Mouse (Mus musculus): ENCODE measurements around the gene Hspa1a. TPM values are rescaled to one million over a fixed set of nuclear protein-coding genes. Genes with fewer than 3 reads are reported as not detected.
"Not testable (repeated sequence)": the region's sequence is repeated elsewhere in the genome, so short reads cannot be mapped to it uniquely, and the experiment has no call there.

Gene Hspa1a
- polyA plus RNA-seq, 1 experiment from 2014 or later, result 2.9 TPM

DNA sequence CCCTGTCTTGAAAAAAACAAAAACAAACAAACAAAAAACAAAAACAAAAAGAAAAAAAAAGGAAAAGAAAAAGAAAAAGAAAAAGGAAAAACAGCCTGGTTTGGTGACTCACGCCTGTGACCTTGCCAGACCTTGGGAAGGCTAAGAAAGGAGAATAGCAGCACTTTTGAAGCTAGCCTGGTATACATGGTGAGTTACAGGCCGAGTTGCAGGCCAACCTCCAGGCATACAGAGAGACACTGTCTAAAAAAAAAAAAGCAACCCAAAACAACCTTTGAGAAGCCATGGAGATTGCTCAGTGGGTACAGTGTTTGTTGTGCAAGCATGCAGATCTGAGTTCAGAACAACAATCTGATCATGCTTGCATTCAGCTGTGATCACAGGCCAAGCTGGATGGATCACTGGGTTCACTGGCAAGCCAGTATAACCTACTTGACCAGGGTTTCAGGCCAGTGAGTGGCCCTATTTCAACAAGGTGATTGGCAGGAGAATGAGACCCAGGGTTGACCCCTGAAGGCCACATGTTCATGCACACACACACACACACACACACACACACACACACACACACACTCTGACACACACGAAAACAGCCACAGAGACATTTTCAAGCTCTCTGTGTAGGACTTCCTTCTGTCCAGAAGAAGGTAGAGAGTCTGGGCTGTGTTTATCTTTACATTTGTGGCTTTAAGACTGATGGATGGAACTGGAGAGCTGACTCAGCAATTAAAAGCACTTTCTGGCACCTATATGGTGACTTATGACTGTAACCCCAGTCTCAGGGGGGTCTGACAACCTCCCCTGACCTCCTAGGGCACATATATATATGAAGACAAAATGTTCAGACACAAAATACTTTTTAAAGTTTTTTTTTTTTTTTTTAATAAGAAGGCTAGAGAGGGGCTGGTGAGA lies 3.9 kb upstream of the Hspa1a start:
- H3K9ac ChIP-seq (ENCODE audit: low read length), result no peak overlapping the region
- no peak overlapping the region for H3K4me2 ChIP-seq (ENCODE audit: low read length)
- H3K27ac ChIP-seq (replicated peaks in 1 of 2; ENCODE audit: control insufficient read depth in 1 of 2, insufficient read depth in 1 of 2, low read depth in 2 of 2, low read length in 2 of 2), result no peak overlapping the region
- no peak overlapping the region for H3K4me3 ChIP-seq (ENCODE audit: control insufficient read depth in 1 of 2, insufficient read depth in 1 of 2, low read depth in 1 of 2, low read length in 2 of 2)
- no peaks in the 10 kb centered on the region for H3K27me3 ChIP-seq (ENCODE audit: control insufficient read depth, insufficient read depth, low read length)
- no peaks in the 10 kb centered on the region for H3K36me3 ChIP-seq (ENCODE audit: control insufficient read depth, insufficient read depth, low read length)
- peaks cover 5% of the 10 kb centered on the region in 2 experiments for H3K4me1 ChIP-seq (ENCODE audit: control insufficient read depth in 2 of 2, insufficient read depth in 2 of 2, low read length in 2 of 2)
- no peaks in the 10 kb centered on the region for H3K9me3 ChIP-seq (ENCODE audit: control insufficient read depth, low read length)
- no peak for ATAC-seq (ENCODE audit: insufficient number of reproducible peaks, insufficient read depth, low FRiP score, low read depth)
- 80% methylated on average over 3 of the region's 3 CpGs for WGBS

DNA sequence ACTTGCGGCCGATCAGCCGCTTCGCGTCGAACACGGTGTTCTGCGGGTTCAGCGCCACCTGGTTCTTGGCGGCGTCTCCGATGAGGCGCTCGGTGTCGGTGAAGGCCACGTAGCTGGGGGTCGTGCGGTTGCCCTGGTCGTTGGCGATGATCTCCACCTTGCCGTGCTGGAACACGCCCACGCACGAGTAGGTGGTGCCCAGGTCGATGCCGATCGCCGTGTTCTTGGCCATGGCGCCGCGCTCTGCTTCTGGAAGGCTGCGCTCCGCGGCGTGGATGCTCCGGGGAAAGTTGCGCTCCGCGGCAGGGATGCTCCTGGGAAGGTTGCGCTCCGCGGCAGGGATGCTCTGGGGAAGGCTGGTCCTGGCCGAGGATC lies 275 bp downstream of the Hspa1a start:
- not testable (repeated sequence) for H3K4me1 ChIP-seq (ENCODE audit: control insufficient read depth in 2 of 2, insufficient read depth in 2 of 2, low read length in 2 of 2); H3K36me3 ChIP-seq (ENCODE audit: control insufficient read depth, insufficient read depth, low read length); H3K9ac ChIP-seq (ENCODE audit: low read length); H3K9me3 ChIP-seq (ENCODE audit: control insufficient read depth, low read length); H3K27ac ChIP-seq (replicated peaks in 1 of 2; ENCODE audit: control insufficient read depth in 1 of 2, insufficient read depth in 1 of 2, low read depth in 2 of 2, low read length in 2 of 2)
- H3K4me2 ChIP-seq (ENCODE audit: low read length), result peak overlapping the region; percentile 76
- 5% methylated on average over 11 of the region's 43 CpGs for WGBS
- peaks cover 24% of the 10 kb centered on the region for H3K27me3 ChIP-seq (ENCODE audit: control insufficient read depth, insufficient read depth, low read length)
- peak overlapping the region; percentile 46 to 47 for H3K4me3 ChIP-seq (ENCODE audit: control insufficient read depth in 1 of 2, insufficient read depth in 1 of 2, low read depth in 1 of 2, low read length in 2 of 2)
- peak; percentile 24 for ATAC-seq (ENCODE audit: insufficient number of reproducible peaks, insufficient read depth, low FRiP score, low read depth)

- not testable (repeated sequence) for H3K27ac ChIP-seq (replicated peaks in 1 of 2; ENCODE audit: control insufficient read depth in 1 of 2, insufficient read depth in 1 of 2, low read depth in 2 of 2, low read length in 2 of 2); H3K9ac ChIP-seq (ENCODE audit: low read length); H3K9me3 ChIP-seq (ENCODE audit: control insufficient read depth, low read length); H3K36me3 ChIP-seq (ENCODE audit: control insufficient read depth, insufficient read depth, low read length); H3K4me2 ChIP-seq (ENCODE audit: low read length); H3K4me1 ChIP-seq (ENCODE audit: control insufficient read depth in 2 of 2, insufficient read depth in 2 of 2, low read length in 2 of 2); H3K4me3 ChIP-seq (ENCODE audit: control insufficient read depth in 1 of 2, insufficient read depth in 1 of 2, low read depth in 1 of 2, low read length in 2 of 2); ATAC-seq (ENCODE audit: insufficient number of reproducible peaks, insufficient read depth, low FRiP score, low read depth)
- WGBS, result 21% methylated on average over 15 of the region's 37 CpGs
- peaks cover 24% of the 10 kb centered on the region for H3K27me3 ChIP-seq (ENCODE audit: control insufficient read depth, insufficient read depth, low read length)
Observed at GRCm38 (mm10) chr17:34970850-34971249, 1.1 kb downstream of the Hspa1a start.

GRCm38 (mm10) chr17:34969822-34970221 lies 2.1 kb downstream of the Hspa1a start, which contains the start of gene Gm20481:
Gene Gm20481, plus strand, starts transcription at chr17:34969912.
- H3K9me3 ChIP-seq (ENCODE audit: control insufficient read depth, low read length); H3K36me3 ChIP-seq (ENCODE audit: control insufficient read depth, insufficient read depth, low read length); H3K27ac ChIP-seq (replicated peaks in 1 of 2; ENCODE audit: control insufficient read depth in 1 of 2, insufficient read depth in 1 of 2, low read depth in 2 of 2, low read length in 2 of 2); H3K4me3 ChIP-seq (ENCODE audit: control insufficient read depth in 1 of 2, insufficient read depth in 1 of 2, low read depth in 1 of 2, low read length in 2 of 2); ATAC-seq (ENCODE audit: insufficient number of reproducible peaks, insufficient read depth, low FRiP score, low read depth); H3K4me1 ChIP-seq (ENCODE audit: control insufficient read depth in 2 of 2, insufficient read depth in 2 of 2, low read length in 2 of 2); H3K9ac ChIP-seq (ENCODE audit: low read length); H3K4me2 ChIP-seq (ENCODE audit: low read length): not testable (repeated sequence)
- WGBS, result 58% methylated on average over 6 of the region's 11 CpGs
- H3K27me3 ChIP-seq (ENCODE audit: control insufficient read depth, insufficient read depth, low read length), result peaks cover 24% of the 10 kb centered on the region

- no peak overlapping the region for H3K4me2 ChIP-seq (ENCODE audit: low read length)
Observed at GRCm38 (mm10) chr17:34965627-34966026, 6.3 kb downstream of the Hspa1a start.

DNA sequence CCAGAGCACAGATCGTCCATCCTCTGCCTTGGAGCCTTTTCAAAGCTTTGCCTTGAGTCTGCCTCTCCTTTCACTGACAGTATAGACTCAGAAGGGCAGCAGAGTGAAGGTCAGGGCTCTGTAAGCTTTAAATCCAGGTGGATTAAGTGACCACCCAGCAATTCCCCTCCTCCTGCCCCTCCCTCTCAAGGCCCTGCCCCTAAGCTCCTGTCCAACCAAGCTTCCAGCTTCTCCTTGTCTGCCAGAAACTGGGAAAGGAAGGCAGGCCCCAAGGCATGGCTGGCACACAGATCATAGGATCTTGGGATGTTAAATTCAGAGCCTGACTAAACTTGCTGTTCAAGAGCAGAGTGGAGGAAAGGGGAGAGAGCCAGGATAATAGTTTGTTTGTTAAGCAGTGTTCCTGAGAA lies 7.3 kb downstream of the Hspa1a start:
- Histone ChIP-seq H3K4me3 (ENCODE audit: control insufficient read depth in 1 of 2, insufficient read depth in 1 of 2, low read depth in 1 of 2, low read length in 2 of 2) (no peak overlapping the region), H3K4me1 (ENCODE audit: control insufficient read depth in 2 of 2, insufficient read depth in 2 of 2, low read length in 2 of 2) (peaks cover 0 to 8% of the 10 kb centered on the region in 2 experiments; a peak in 3 of 4 replicates), H3K27me3 (ENCODE audit: control insufficient read depth, insufficient read depth, low read length) (peaks cover 21% of the 10 kb centered on the region), H3K9me3 (ENCODE audit: control insufficient read depth, low read length) (no peaks in the 10 kb centered on the region), H3K4me2 (ENCODE audit: low read length) (no peak overlapping the region), H3K9ac (ENCODE audit: low read length) (no peak overlapping the region), H3K27ac (replicated peaks in 1 of 2; ENCODE audit: control insufficient read depth in 1 of 2, insufficient read depth in 1 of 2, low read depth in 2 of 2, low read length in 2 of 2) (no peak overlapping the region), H3K36me3 (ENCODE audit: control insufficient read depth, insufficient read depth, low read length) (no peaks in the 10 kb centered on the region)
- 25% methylated on average over 1 of the region's 1 CpGs for WGBS
- no peak for ATAC-seq (ENCODE audit: insufficient number of reproducible peaks, insufficient read depth, low FRiP score, low read depth)

More at GRCm38 (mm10) chr17:34965627-34966026, 6.3 kb downstream of the Hspa1a start:
- H3K9me3 ChIP-seq (ENCODE audit: control insufficient read depth, low read length), result no peaks in the 10 kb centered on the region
- H3K36me3 ChIP-seq (ENCODE audit: control insufficient read depth, insufficient read depth, low read length), result no peaks in the 10 kb centered on the region
- peaks cover 24% of the 10 kb centered on the region for H3K27me3 ChIP-seq (ENCODE audit: control insufficient read depth, insufficient read depth, low read length)
- H3K27ac ChIP-seq (replicated peaks in 1 of 2; ENCODE audit: control insufficient read depth in 1 of 2, insufficient read depth in 1 of 2, low read depth in 2 of 2, low read length in 2 of 2), result no peak overlapping the region; a peak in 1 of 4 replicates
- H3K9ac ChIP-seq (ENCODE audit: low read length), result no peak overlapping the region
- H3K4me3 ChIP-seq (ENCODE audit: control insufficient read depth in 1 of 2, insufficient read depth in 1 of 2, low read depth in 1 of 2, low read length in 2 of 2), result no peak overlapping the region
- 54% methylated on average over 5 of the region's 5 CpGs for WGBS
- 0 out of 2 replicates have a peak, but pooled peaks have one; percentile 6 for ATAC-seq (ENCODE audit: insufficient number of reproducible peaks, insufficient read depth, low FRiP score, low read depth)
- no peaks in the 10 kb centered on the region; a peak in 2 of 4 replicates for H3K4me1 ChIP-seq (ENCODE audit: control insufficient read depth in 2 of 2, insufficient read depth in 2 of 2, low read length in 2 of 2)

DNA sequence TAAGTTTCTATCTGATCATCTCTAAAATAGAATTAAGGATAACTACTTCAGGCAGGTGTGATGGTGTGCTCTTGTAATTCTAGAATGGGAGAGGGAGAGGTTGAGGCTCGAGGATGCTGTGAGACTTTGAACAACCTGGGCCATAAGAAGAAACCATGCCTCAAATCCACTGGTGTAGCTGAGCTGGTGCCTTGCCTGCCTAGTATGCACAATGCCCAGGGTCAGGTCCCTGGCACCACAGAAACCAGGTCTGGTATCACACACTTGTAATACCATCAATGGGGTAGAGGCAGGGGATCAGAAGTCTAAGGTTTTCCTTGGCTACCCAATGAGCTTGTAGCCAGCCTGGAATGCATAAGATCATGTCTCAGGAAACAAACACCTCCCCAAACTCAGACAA lies 9.1 kb downstream of the Hspa1a start:
- 50% methylated on average over 1 of the region's 1 CpGs for WGBS

More for the DNA sequence above, 9.1 kb downstream of the Hspa1a start:
- Histone ChIP-seq H3K4me1 (ENCODE audit: control insufficient read depth in 2 of 2, insufficient read depth in 2 of 2, low read length in 2 of 2) (peaks cover 0 to 8% of the 10 kb centered on the region in 2 experiments; a peak in 3 of 4 replicates), H3K36me3 (ENCODE audit: control insufficient read depth, insufficient read depth, low read length) (no peaks in the 10 kb centered on the region), H3K27ac (replicated peaks in 1 of 2; ENCODE audit: control insufficient read depth in 1 of 2, insufficient read depth in 1 of 2, low read depth in 2 of 2, low read length in 2 of 2) (no peak overlapping the region), H3K9me3 (ENCODE audit: control insufficient read depth, low read length) (no peaks in the 10 kb centered on the region), H3K4me2 (ENCODE audit: low read length) (no peak overlapping the region), H3K27me3 (ENCODE audit: control insufficient read depth, insufficient read depth, low read length) (0 out of 2 replicates have a peak, but pooled peaks cover 3% of the 10 kb centered on the region), H3K4me3 (ENCODE audit: control insufficient read depth in 1 of 2, insufficient read depth in 1 of 2, low read depth in 1 of 2, low read length in 2 of 2) (no peak overlapping the region), H3K9ac (ENCODE audit: low read length) (no peak overlapping the region)
- no peak for ATAC-seq (ENCODE audit: insufficient number of reproducible peaks, insufficient read depth, low FRiP score, low read depth)

All from heart, embryonic 14.5 days (tissue).